Mouse (Mus musculus) megakaryocyte progenitor cell, adult 5-6 weeks (primary cell): ENCODE results near the gene Agrn. TPM values are rescaled to one million over a fixed set of nuclear protein-coding genes. Genes with fewer than 3 reads are reported as not detected.
A peak's percentile ranks its signal among the peaks of the same experiment; 100 is the strongest.

Experiments used
- ATAC-seq: replicated peaks from 2 replicates; pipeline ENCODE4 v1.8.0; 2016; ENCODE audit warnings: mild to moderate bottlenecking, moderate TSS enrichment, inconsistent platforms; ENCODE audit not compliant: poor library complexity
- total RNA-seq, 2 experiments: library from RNA; stranded (forward) in 1 of 2; stranded (reverse) in 1 of 2; fragments of 157-497, 149-512 nt in 1 of 2; fragments of 200-1000 nt in 1 of 2; gene quantifications; 2 replicates each; pipeline versions ENCODE4 v1.2.3 to v1.2.4; 2015 to 2017

Gene Agrn
- total RNA-seq (2015) (4.8 and 5.8 TPM in 2 replicates), total RNA-seq (2017) (1.9 and 2.0 TPM in 2 replicates)

- peak; percentile 52 for ATAC-seq
These were observed at the start of gene Agrn for GRCm38 (mm10) chr4:156197131-156197828. Gene Agrn (minus strand): TSS chr4:156197488.

- peak; percentile 21 for ATAC-seq
These were observed 39.6 kb upstream of the Agrn start for GRCm38 (mm10) chr4:156236651-156237447.

- ATAC-seq = peak; percentile 73
These were observed 38.7 kb upstream of the Agrn start, which contains the start of gene Noc2l for GRCm38 (mm10) chr4:156235808-156236533. Gene Noc2l (plus strand): TSS chr4:156236010.

- peak; percentile 26 for ATAC-seq
These were observed 38.1 kb upstream of the Agrn start for GRCm38 (mm10) chr4:156235360-156235770.

GRCm38 (mm10) chr4:156234701-156235213 is 37.5 kb upstream of the Agrn start, which contains the start of gene Plekhn1:
Gene Plekhn1 (minus strand): TSS chr4:156234857.
- ATAC-seq = peak; percentile 30

- ATAC-seq = no peak
These were observed 36.8 kb upstream of the Agrn start for GRCm38 (mm10) chr4:156234021-156234501.

GRCm38 (mm10) chr4:156228393-156229024 is 31.2 kb upstream of the Agrn start:
- ATAC-seq = peak; percentile 18; the same call in 1 of the 2 replicates

GRCm38 (mm10) chr4:156227752-156228392 is 30.6 kb upstream of the Agrn start:
- ATAC-seq = peak; percentile 17; the same call in 1 of the 2 replicates

- no peak for ATAC-seq
These were observed 27.0 kb upstream of the Agrn start for GRCm38 (mm10) chr4:156224276-156224675.

GRCm38 (mm10) chr4:156219936-156220335 is 22.6 kb upstream of the Agrn start:
- no peak for ATAC-seq

- ATAC-seq = no peak
These were observed 20.6 kb upstream of the Agrn start for GRCm38 (mm10) chr4:156217838-156218237.

- ATAC-seq = no peak
These were observed 19.9 kb upstream of the Agrn start for GRCm38 (mm10) chr4:156217022-156217669.

GRCm38 (mm10) chr4:156216196-156216595 is 18.9 kb upstream of the Agrn start:
- ATAC-seq = no peak

GRCm38 (mm10) chr4:156215649-156216048 is 18.4 kb upstream of the Agrn start, which contains the start of gene Perm1:
Gene Perm1 (plus strand): TSS chr4:156215868.
- no peak for ATAC-seq

GRCm38 (mm10) chr4:156213134-156213533 is 15.8 kb upstream of the Agrn start:
- no peak for ATAC-seq

- peak; percentile 83 for ATAC-seq
These were observed 12.8 kb upstream of the Agrn start for GRCm38 (mm10) chr4:156209963-156210635.

- ATAC-seq = no peak
These were observed 11.6 kb upstream of the Agrn start for GRCm38 (mm10) chr4:156208872-156209271.

GRCm38 (mm10) chr4:156203413-156204131 is 6.3 kb upstream of the Agrn start:
- ATAC-seq = peak; percentile 15
